Mouse (Mus musculus): Measurements from ENCODE around the gene Sfmbt1. TPM values are rescaled to one million over a fixed set of nuclear protein-coding genes. Genes with fewer than 3 reads are reported as not detected.
"Not testable (repeated sequence)": the region's sequence is repeated elsewhere in the genome, so short reads cannot be mapped to it uniquely, and the experiment has no call there.

The Sfmbt1 gene
- polyA plus RNA-seq, 1 experiment from 2014 or later, result 27.1 TPM

DNA sequence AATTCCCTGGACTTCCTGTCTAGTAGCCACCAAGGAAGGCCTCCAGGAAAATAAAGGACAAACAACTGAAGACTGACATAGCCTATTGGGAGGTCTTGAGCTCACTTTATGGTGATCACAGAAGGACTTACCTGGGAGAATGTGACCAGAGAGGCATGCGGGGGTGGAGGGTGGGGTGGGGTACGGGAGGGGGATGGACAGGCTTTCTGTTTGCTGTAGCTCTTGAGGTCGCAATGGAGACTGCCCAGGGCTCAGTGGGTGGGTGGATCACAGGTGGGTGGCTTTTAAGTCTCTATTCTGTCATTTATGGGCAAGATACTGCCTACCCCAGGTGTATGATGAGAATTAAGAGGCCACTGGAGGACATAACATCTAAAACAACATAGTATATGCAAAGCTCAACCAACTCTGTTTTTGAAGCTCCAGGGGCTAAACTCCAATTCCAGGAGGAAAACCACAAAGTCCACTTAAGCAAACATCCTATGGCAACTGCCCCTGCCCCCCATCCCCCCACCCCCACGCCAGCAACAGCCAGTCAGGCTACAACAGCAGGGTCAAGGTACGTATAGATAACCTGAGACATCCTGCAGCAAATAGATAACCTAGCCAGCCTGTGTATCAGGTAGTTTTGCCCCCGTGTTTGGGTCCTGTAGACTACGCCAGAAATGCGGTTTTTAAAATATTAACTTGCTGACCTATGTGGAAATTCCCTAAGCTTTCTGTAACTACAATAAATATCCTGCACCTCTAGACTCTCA, 10.4 kb upstream of the Sfmbt1 start:
- Histone ChIP-seq H3K4me3 (ENCODE audit: low read depth, low read length) (no peak overlapping the region), H3K9ac (ENCODE audit: low read length) (no peak overlapping the region), H3K27ac (ENCODE audit: low read depth, low read length) (no peak overlapping the region), H3K36me3 (ENCODE audit: control insufficient read depth, insufficient read depth, low read length) (no peaks in the 10 kb centered on the region), H3K4me1 (replicated peaks; ENCODE audit: control insufficient read depth, insufficient read depth, low read length) (no peaks in the 10 kb centered on the region), H3K27me3 (ENCODE audit: control insufficient read depth, insufficient read depth, low read length) (no peaks in the 10 kb centered on the region), H3K4me2 (ENCODE audit: low read depth, low read length, severe bottlenecking) (no peak overlapping the region), H3K9me3 (ENCODE audit: control insufficient read depth, low read length) (no peaks in the 10 kb centered on the region)
- WGBS, result 80% methylated on average over 8 of the region's 8 CpGs
- no peak for ATAC-seq (replicated peaks; ENCODE audit: low FRiP score)
- DNase-seq (ENCODE audit: low spot score), result no peak

DNA sequence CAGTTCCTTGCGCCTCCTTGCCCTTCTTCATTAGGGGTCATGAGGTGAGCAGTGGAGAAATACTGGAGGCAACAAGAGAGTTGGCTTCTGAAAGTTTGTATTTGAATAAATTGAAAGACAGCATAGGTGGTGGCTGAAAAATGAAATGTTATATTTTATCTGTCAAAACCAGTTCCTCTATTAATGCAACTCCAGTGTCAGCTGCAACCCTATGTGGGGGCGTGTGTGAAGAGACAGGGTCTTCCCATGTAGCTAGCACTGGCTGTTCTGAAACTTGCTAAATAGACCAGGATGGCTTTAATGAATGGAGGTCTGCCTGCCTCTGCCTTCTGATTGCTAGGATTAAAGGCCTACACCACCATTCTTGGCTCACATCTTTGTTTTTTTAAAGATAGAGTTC, 2.8 kb upstream of the Sfmbt1 start:
- Histone ChIP-seq H3K9me3 (ENCODE audit: control insufficient read depth, low read length) (no peaks in the 10 kb centered on the region), H3K4me3 (ENCODE audit: low read depth, low read length) (no peak overlapping the region), H3K4me2 (ENCODE audit: low read depth, low read length, severe bottlenecking) (no peak overlapping the region), H3K9ac (ENCODE audit: low read length) (no peak overlapping the region), H3K27me3 (ENCODE audit: control insufficient read depth, insufficient read depth, low read length) (peaks cover 3% of the 10 kb centered on the region; the same call in 1 of the 2 replicates), H3K27ac (ENCODE audit: low read depth, low read length) (no peak overlapping the region), H3K36me3 (ENCODE audit: control insufficient read depth, insufficient read depth, low read length) (no peaks in the 10 kb centered on the region), H3K4me1 (replicated peaks; ENCODE audit: control insufficient read depth, insufficient read depth, low read length) (peaks cover 5% of the 10 kb centered on the region; the same call in 1 of the 2 replicates)
- 97% methylated on average over 2 of the region's 2 CpGs for WGBS
- no peak for ATAC-seq (replicated peaks; ENCODE audit: low FRiP score)
- no peak for DNase-seq (ENCODE audit: low spot score)

DNA sequence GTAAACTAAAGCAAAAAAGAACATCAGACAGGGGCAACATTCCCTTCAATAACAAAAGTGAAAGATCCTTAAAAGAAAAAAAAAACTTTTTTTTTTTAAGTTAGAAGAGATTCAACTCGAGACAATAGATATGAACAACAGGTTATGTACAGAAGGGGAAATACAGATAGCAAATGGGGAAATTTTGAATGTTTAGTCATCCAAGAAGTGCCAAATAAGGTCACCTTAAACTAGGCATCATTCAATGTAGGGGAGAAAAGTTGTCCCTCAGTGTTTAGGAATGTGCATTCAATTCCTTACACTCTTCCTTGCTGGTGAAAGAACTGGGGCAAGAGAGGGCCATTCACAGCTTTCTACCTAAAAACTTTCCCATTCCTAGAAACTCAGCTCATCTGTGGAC, 880 bp upstream of the Sfmbt1 start:
- ATAC-seq (replicated peaks; ENCODE audit: low FRiP score) (no peak), DNase-seq (ENCODE audit: low spot score) (no peak)
- H3K4me1 ChIP-seq (replicated peaks; ENCODE audit: control insufficient read depth, insufficient read depth, low read length), result peaks cover 7% of the 10 kb centered on the region; the same call in 1 of the 2 replicates
- WGBS, result 74% methylated on average over 1 of the region's 1 CpGs
- peaks cover 3% of the 10 kb centered on the region; the same call in 1 of the 2 replicates for H3K27me3 ChIP-seq (ENCODE audit: control insufficient read depth, insufficient read depth, low read length)
- H3K9me3 ChIP-seq (ENCODE audit: control insufficient read depth, low read length), result no peaks in the 10 kb centered on the region
- no peak overlapping the region for H3K9ac ChIP-seq (ENCODE audit: low read length)
- H3K27ac ChIP-seq (ENCODE audit: low read depth, low read length), result no peak overlapping the region
- no peak overlapping the region for H3K4me3 ChIP-seq (ENCODE audit: low read depth, low read length)
- H3K4me2 ChIP-seq (ENCODE audit: low read depth, low read length, severe bottlenecking), result no peak overlapping the region
- no peaks in the 10 kb centered on the region for H3K36me3 ChIP-seq (ENCODE audit: control insufficient read depth, insufficient read depth, low read length)

DNA sequence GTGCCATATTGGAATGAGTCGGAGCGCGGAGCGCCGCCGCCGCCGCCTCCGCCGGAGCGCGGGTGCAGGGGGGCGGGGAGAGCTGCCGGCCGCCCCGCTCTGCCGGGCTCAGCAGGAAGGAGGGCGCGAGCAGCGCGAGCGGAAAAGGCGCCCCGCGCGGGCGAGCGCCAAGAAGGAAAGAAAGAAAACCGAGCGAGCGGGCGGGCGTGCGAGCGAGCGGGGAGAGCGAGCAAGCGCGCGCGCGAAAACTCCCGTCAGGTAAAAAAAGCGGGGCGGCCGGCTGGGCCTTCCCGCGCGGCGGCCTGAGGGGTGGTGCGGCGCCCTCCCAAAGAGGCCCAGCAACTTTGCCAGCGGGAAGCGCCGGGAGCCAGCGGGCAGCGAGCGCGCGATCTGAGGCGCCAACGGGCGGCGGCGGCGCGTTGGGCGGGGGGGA, 985 bp downstream of the Sfmbt1 start:
- ATAC-seq (replicated peaks; ENCODE audit: low FRiP score) (peak; percentile 89), DNase-seq (ENCODE audit: low spot score) (no peak)
- Histone ChIP-seq H3K36me3 (ENCODE audit: control insufficient read depth, insufficient read depth, low read length) (no peaks in the 10 kb centered on the region), H3K4me1 (replicated peaks; ENCODE audit: control insufficient read depth, insufficient read depth, low read length) (peaks cover 7% of the 10 kb centered on the region; the same call in 1 of the 2 replicates), H3K9ac (ENCODE audit: low read length) (peak overlapping the region; percentile 94), H3K9me3 (ENCODE audit: control insufficient read depth, low read length) (no peaks in the 10 kb centered on the region), H3K4me3 (ENCODE audit: low read depth, low read length) (peak overlapping the region; percentile 95), H3K4me2 (ENCODE audit: low read depth, low read length, severe bottlenecking) (peak overlapping the region; percentile 90), H3K27me3 (ENCODE audit: control insufficient read depth, insufficient read depth, low read length) (peaks cover 3% of the 10 kb centered on the region; the same call in 1 of the 2 replicates), H3K27ac (ENCODE audit: low read depth, low read length) (peak overlapping the region; percentile 98)
- WGBS, result under 1% methylated on average over 52 of the region's 68 CpGs

DNA sequence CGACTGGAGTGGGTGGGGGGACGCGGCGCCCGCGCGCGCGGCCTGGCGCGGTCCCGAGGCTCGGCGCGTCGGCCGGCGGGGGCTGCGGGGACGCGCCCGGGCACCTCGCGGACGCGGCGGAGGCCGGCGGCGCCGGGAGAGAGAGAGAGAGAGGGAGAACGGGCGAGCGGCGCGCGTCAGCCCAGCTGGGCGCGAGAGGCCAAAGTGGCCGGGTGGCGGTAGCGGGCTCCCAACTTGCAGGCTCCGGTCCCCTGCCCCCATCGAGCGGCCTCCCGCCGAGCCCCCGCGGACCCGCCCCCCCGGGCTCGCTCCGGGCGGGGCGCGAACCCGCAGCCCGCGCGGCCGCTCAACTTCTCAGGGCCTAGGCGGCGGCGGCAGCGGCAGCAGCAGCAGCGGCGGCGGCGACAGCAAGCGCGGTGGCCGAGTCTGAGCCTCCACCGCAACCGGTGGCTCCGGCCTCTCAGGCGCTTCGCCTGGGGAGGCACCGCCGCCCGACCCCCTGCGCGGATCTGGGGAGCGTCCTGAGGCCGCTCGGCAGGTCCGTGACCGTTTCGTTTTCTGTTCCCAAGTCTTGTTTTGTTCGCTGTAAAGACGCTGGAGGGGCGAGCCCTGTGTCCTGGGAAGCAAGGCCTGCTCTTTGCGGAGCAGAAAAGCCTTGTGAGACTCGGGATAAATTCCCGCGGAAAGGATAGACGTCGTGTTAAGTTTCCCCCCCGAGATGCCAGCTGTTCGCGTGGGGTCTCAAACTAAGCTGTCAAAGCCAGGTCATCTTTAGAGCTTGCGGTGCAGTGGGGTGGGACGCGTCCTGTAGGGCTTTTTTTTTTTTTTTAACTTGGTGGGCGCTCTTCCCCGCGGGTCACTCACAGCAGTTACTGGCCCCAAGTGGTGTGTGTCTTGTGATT, 1.7 kb downstream of the Sfmbt1 start:
- Histone ChIP-seq H3K9me3 (ENCODE audit: control insufficient read depth, low read length) (no peaks in the 10 kb centered on the region), H3K9ac (ENCODE audit: low read length) (peak overlapping the region; percentile 94), H3K27me3 (ENCODE audit: control insufficient read depth, insufficient read depth, low read length) (peaks cover 3% of the 10 kb centered on the region; the same call in 1 of the 2 replicates), H3K36me3 (ENCODE audit: control insufficient read depth, insufficient read depth, low read length) (no peaks in the 10 kb centered on the region), H3K4me2 (ENCODE audit: low read depth, low read length, severe bottlenecking) (peak overlapping the region; percentile 90), H3K4me1 (replicated peaks; ENCODE audit: control insufficient read depth, insufficient read depth, low read length) (peaks cover 7% of the 10 kb centered on the region; the same call in 1 of the 2 replicates), H3K27ac (ENCODE audit: low read depth, low read length) (peak overlapping the region; percentile 98), H3K4me3 (ENCODE audit: low read depth, low read length) (peak overlapping the region; percentile 95)
- ATAC-seq (replicated peaks; ENCODE audit: low FRiP score) (peak; percentile 69), DNase-seq (ENCODE audit: low spot score) (peak; percentile 88)
- under 1% methylated on average over 71 of the region's 106 CpGs for WGBS

DNA sequence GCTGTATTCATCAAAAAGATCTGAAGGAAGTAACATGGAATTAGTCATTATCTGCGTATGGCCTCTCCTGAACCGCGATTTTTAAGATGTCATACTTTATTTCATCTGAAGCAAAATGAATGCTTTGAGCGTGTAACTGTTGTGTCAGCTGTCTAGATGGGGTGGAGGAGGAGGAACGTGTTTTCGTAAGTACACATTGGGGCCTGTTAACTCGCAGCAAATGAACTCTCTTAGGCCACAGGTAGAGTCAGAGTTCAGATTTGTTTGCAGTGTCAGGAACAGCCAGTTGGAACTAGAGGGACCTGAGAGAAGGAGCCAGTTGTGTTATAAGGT, 2.3 kb downstream of the Sfmbt1 start:
- 6% methylated on average over 7 of the region's 7 CpGs for WGBS
- no peaks in the 10 kb centered on the region for H3K9me3 ChIP-seq (ENCODE audit: control insufficient read depth, low read length)
- peak overlapping the region; percentile 95 for H3K4me3 ChIP-seq (ENCODE audit: low read depth, low read length)
- H3K4me2 ChIP-seq (ENCODE audit: low read depth, low read length, severe bottlenecking), result peak overlapping the region; percentile 90
- ATAC-seq (replicated peaks; ENCODE audit: low FRiP score) (no peak), DNase-seq (ENCODE audit: low spot score) (no peak)
- peaks cover 7% of the 10 kb centered on the region; the same call in 1 of the 2 replicates for H3K4me1 ChIP-seq (replicated peaks; ENCODE audit: control insufficient read depth, insufficient read depth, low read length)
- no peaks in the 10 kb centered on the region for H3K36me3 ChIP-seq (ENCODE audit: control insufficient read depth, insufficient read depth, low read length)
- H3K9ac ChIP-seq (ENCODE audit: low read length), result peak overlapping the region; percentile 94
- H3K27ac ChIP-seq (ENCODE audit: low read depth, low read length), result no peak overlapping the region
- H3K27me3 ChIP-seq (ENCODE audit: control insufficient read depth, insufficient read depth, low read length), result peaks cover 3% of the 10 kb centered on the region; the same call in 1 of the 2 replicates

DNA sequence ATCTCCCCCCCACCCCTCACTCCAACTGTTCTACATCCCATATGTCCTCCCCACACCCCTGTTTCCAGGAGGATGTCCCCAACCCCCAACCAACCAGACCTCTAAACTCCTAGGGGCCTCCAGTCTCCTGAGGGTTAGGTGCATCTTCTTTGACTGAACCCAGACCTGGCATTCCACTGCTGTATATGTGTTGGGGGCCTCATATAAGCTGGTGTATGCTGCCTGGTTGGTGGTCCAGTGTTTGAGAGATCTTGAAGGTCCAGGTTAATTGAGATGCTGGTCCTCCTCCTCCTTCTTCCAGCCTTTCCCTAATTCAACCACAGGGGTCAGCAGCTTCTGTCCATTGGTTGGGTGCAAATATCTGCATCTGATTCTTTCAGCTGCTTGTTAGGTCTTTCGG, 4.0 kb downstream of the Sfmbt1 start:
- H3K36me3 ChIP-seq (ENCODE audit: control insufficient read depth, insufficient read depth, low read length); H3K4me1 ChIP-seq (replicated peaks; ENCODE audit: control insufficient read depth, insufficient read depth, low read length); H3K27me3 ChIP-seq (ENCODE audit: control insufficient read depth, insufficient read depth, low read length); H3K9ac ChIP-seq (ENCODE audit: low read length); H3K9me3 ChIP-seq (ENCODE audit: control insufficient read depth, low read length); H3K4me3 ChIP-seq (ENCODE audit: low read depth, low read length); ATAC-seq (replicated peaks; ENCODE audit: low FRiP score); H3K4me2 ChIP-seq (ENCODE audit: low read depth, low read length, severe bottlenecking); H3K27ac ChIP-seq (ENCODE audit: low read depth, low read length); DNase-seq (ENCODE audit: low spot score): not testable (repeated sequence)
- 92% methylated on average over 1 of the region's 1 CpGs for WGBS

DNA sequence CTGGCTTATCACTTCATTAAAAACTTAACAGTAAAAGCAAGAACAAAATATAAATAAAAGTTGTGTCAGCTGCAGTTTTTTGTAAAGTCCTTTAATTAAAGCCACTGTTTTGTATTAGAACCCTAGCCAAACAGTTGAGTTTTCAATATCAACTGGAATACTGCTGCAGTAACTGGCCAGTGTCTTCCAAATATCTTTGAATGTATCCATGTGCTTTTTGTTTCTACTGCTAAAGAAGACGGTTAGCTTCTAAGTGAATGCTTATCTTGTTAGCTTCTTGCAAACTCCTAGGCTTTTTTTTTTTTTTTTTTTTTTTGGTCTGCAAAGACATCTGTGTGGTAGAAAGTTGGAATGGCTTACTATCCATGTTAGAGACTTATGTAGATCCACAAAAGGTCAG, 4.9 kb downstream of the Sfmbt1 start:
- H3K4me1 ChIP-seq (replicated peaks; ENCODE audit: control insufficient read depth, insufficient read depth, low read length), result peaks cover 7% of the 10 kb centered on the region; the same call in 1 of the 2 replicates
- no peak for ATAC-seq (replicated peaks; ENCODE audit: low FRiP score)
- no peaks in the 10 kb centered on the region for H3K36me3 ChIP-seq (ENCODE audit: control insufficient read depth, insufficient read depth, low read length)

More for the DNA sequence above, 4.9 kb downstream of the Sfmbt1 start:
- Histone ChIP-seq H3K27ac (ENCODE audit: low read depth, low read length) (no peak overlapping the region), H3K4me3 (ENCODE audit: low read depth, low read length) (no peak overlapping the region), H3K27me3 (ENCODE audit: control insufficient read depth, insufficient read depth, low read length) (peaks cover 3% of the 10 kb centered on the region; the same call in 1 of the 2 replicates), H3K9ac (ENCODE audit: low read length) (no peak overlapping the region), H3K4me2 (ENCODE audit: low read depth, low read length, severe bottlenecking) (no peak overlapping the region), H3K9me3 (ENCODE audit: control insufficient read depth, low read length) (no peaks in the 10 kb centered on the region)
- WGBS, result 97% methylated on average over 1 of the region's 1 CpGs
- DNase-seq (ENCODE audit: low spot score), result no peak

All from forebrain, embryonic 11.5 days (tissue).